Mouse (Mus musculus) forebrain, embryonic 16.5 days (tissue): ENCODE data around the gene Kat7. TPM values are rescaled to one million over a fixed set of nuclear protein-coding genes. Genes with fewer than 3 reads are reported as not detected.

Experiments used
- ATAC-seq: fragments of 200-750 bp; cut with Nextera tagmentation; 2 replicates; pipeline ENCODE4 v1.8.0; 2017; ENCODE audit warnings: mild to moderate bottlenecking, moderate library complexity
- H3K27ac ChIP-seq: fragments of 300-500 bp; sonication (generic); 2 replicates; pipeline ENCODE4 v1.5.1; 2014; ENCODE audit warnings: low read length, control low read depth
- H3K27me3 ChIP-seq: fragments of 300-500 bp; sonication (generic); replicated peaks from 2 replicates; pipeline ENCODE4 v1.6.1; 2014; ENCODE audit warnings: low read length; ENCODE audit not compliant: control insufficient read depth, insufficient read depth
- H3K36me3 ChIP-seq: fragments of 300-500 bp; sonication (generic); 2 replicates; pipeline ENCODE4 v1.6.1; 2014; ENCODE audit not compliant: control insufficient read depth, insufficient read depth
- H3K4me1 ChIP-seq: fragments of 300-500 bp; sonication (generic); replicated peaks from 2 replicates; pipeline ENCODE4 v1.6.1; 2014; ENCODE audit warnings: low read length; ENCODE audit not compliant: control insufficient read depth, insufficient read depth
- H3K4me2 ChIP-seq: fragments of 300-500 bp; sonication (generic); 2 replicates; pipeline ENCODE4 v1.6.1; 2014; ENCODE audit warnings: mild to moderate bottlenecking, low read length, control low read depth
- H3K4me3 ChIP-seq: fragments of 300-500 bp; sonication (generic); replicated peaks from 2 replicates; pipeline ENCODE4 v1.5.1; 2014; ENCODE audit warnings: mild to moderate bottlenecking, low read length, control low read depth
- H3K9ac ChIP-seq: fragments of 300-500 bp; sonication (generic); replicated peaks from 2 replicates; pipeline ENCODE4 v1.6.1; 2014; ENCODE audit warnings: low read depth, low read length, control low read depth
- H3K9me3 ChIP-seq: fragments of 300-500 bp; sonication (generic); 2 replicates; pipeline ENCODE4 v1.6.1; 2016; ENCODE audit warnings: low read length; ENCODE audit not compliant: control insufficient read depth
- WGBS: fragments of 180-500 bp; shearing (Covaris S2); extraction: QIAGEN DNeasy Blood & Tissue Kit; methylation state at CpG from one replicate; pipeline ENCODE4 v1.1.7; 2014; 5-methylcytosine and 5-hydroxymethylcytosine counted together
- polyA plus RNA-seq: library from polyadenylated mRNA; unstranded; fragments of >200 nt; fragmentation: Nextera tagmentation; extraction: Ambion mirVana; gene quantifications from 2 replicates; pipeline ENCODE4 v1.2.1, GENCODE M21; 2015

The Kat7 gene
- polyA plus RNA-seq, 1 experiment from 2014 or later: 73.6 TPM

DNA sequence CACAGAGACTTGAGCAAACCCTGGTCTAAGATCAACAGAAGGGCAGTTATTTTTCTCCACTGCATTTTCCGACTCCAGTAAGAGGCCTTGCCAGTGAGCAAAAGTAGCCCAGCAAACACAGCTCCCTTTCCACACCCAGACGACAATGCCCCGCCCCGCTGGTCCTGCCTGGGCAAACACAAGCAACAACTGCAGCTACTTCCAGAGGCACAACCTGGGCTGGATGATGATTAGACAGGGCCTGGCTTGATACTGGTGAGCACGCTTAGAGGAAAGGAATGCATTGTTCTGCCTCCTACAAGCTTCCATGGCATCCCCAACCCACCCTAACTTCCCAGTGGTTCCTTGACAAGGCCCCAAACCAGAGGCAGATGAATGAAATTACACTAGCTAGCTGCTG is 36.4 kb downstream of the Kat7 start:
- Histone ChIP-seq H3K27me3 (no peaks in the 10 kb centered on the region), H3K36me3 (peaks cover 48% of the 10 kb centered on the region), H3K4me2 (no peak overlapping the region), H3K4me3 (no peak overlapping the region), H3K4me1 (no peaks in the 10 kb centered on the region), H3K9me3 (no peaks in the 10 kb centered on the region), H3K9ac (no peak overlapping the region), H3K27ac (no peak overlapping the region)
- ATAC-seq: no peak
- 90% methylated on average over 5 of the region's 5 CpGs for WGBS

DNA sequence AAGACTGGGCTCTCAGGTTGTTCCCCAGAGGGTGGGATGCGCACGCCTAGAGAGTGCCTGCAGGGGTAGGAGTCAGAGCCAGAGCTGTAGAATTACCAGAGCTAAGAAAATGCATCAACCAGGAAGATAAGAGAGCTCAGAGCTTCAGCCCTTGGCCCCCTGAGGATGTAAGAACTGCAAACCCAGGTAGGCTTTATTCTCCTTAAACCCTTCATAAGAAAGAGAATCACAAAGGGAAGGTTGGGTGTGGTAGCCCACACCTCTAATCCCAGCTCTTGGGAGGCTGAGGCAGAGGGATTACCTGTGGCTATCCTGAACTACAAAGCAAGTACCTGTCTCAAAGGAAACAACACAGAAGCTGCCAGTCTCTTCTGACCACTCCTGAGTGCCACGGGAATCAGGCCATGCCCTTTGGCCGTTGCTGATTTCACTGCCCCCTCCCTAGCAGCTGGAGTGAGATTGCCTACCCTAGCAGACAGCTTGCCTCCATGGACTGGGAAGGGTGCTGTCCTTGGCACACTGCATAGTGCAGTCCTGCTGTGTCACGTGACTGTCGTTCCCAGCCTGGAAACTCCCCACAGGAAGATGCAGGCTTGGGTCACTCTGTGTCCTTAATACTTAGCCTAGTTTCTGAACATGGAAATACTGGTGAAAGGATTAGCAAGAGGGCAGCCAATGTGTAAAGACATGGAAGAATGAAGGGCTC is 43.4 kb downstream of the Kat7 start:
- 42% methylated on average over 6 of the region's 6 CpGs for WGBS
- no peak overlapping the region for H3K4me2 ChIP-seq

DNA sequence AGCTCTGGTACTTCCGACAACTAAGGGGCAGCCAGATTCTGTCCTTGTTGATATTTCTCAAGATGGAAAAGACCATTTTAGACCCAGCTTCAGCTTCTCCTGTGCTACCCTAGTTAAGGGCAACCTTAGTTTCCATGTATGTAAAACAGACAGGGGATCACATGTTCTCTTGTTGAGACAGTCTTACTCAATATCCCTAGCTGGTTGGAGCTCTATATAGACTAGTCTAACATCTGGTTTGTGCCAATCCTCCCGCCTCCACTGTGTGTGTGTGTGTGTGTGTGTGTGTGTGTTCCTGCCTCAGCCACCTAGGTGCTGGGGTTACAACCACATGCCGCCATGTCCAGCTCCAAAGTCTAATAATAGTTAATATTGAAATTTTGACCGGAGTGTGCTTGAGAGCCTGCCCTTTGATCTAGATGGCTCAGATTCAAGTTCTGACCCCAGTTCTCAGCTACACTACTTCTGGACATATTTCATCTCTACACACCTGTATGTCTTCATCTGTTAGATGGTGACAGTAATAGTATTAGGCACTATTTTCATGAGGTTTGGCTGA is 45.5 kb downstream of the Kat7 start:
- Histone ChIP-seq H3K36me3 (no peaks in the 10 kb centered on the region; the same call in 1 of the 2 replicates), H3K27ac (no peak overlapping the region), H3K9me3 (no peaks in the 10 kb centered on the region), H3K27me3 (no peaks in the 10 kb centered on the region), H3K4me1 (peaks cover 6% of the 10 kb centered on the region), H3K9ac (no peak overlapping the region), H3K4me2 (no peak overlapping the region), H3K4me3 (no peak overlapping the region)
- 64% methylated on average over 4 of the region's 4 CpGs for WGBS
- ATAC-seq: no peak

More for the DNA sequence above, 43.4 kb downstream of the Kat7 start:
- Histone ChIP-seq H3K4me1 (peaks cover 6% of the 10 kb centered on the region), H3K27me3 (no peaks in the 10 kb centered on the region), H3K9me3 (no peaks in the 10 kb centered on the region), H3K4me3 (no peak overlapping the region), H3K36me3 (peaks cover 8% of the 10 kb centered on the region), H3K9ac (no peak overlapping the region), H3K27ac (no peak overlapping the region)
- no peak for ATAC-seq

DNA sequence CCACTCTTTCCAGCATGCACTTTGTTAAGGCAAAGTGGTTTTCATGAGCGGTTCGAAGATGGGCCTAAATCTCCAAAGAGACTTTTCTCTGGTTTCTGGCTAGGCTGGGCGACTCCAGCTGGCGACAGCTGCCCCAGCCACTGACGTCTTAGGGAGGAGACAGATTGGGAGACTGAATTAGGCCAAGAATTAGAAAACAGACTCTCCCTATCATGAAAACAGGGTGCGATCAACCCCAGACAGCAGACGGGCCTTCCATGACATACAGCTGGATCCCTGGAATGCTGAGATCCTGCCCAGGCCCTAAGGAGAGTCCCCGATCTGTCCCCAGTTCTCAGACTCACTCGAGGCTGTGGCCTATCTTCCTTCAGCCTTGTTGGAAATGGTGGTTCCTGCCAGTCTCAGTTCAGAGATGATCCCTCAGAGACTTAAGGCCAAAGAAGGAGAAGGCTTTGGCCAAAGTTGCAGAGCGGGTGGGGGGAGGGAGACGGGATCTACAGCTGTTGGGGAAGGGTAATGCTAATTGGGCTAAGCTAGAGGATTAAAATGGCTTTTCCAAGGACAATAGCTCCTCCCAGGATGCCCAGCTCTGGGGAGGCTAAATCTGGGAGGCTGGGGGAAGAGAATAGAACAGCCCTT is 46.1 kb downstream of the Kat7 start:
- H3K4me2 ChIP-seq: no peak overlapping the region
- no peaks in the 10 kb centered on the region for H3K27me3 ChIP-seq
- no peaks in the 10 kb centered on the region; the same call in 1 of the 2 replicates for H3K36me3 ChIP-seq
- no peak for ATAC-seq
- H3K9me3 ChIP-seq: no peaks in the 10 kb centered on the region
- no peak overlapping the region for H3K4me3 ChIP-seq
- no peak overlapping the region for H3K27ac ChIP-seq
- no peak overlapping the region for H3K9ac ChIP-seq
- 8% methylated on average over 11 of the region's 11 CpGs for WGBS
- peaks cover 11% of the 10 kb centered on the region for H3K4me1 ChIP-seq

DNA sequence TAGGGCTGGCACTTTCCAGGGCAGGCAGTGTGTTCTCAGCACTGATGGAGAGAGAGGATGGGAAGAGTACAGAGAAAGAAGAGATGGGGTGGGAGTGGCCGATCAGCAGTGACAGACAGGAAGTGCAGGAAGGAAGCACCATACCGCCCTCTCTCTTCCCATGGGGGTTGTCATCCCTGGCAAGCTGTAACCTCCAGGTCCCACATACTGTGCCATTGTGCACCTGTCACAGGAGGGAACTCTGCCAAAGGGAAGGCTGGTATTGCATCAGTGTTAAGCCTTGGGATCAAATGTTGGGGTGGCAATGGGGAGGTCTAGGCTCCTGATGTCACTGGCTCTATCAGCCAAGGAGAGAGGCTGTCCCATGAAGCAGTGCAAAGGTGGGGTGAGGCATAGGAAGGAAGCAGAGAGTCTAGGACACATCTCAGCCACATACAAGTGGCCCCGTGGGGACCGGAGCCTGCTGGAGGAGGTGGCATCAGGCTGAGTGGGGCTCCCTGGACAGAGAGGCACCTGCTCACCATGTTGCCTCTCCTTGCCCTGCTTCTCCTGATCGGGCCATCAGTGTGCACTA is 48.8 kb downstream of the Kat7 start, which contains the start of gene Tac4:
Gene Tac4, plus strand, starts transcription at position 352 of the 574 bp plus-strand sequence.
- Histone ChIP-seq H3K9me3 (no peaks in the 10 kb centered on the region), H3K27ac (no peak within 1 kb of the TSS), H3K9ac (no peak within 1 kb of the TSS), H3K4me3 (no peak within 1 kb of the TSS), H3K4me2 (no peak within 1 kb of the TSS), H3K27me3 (no peaks in the 10 kb centered on the region), H3K36me3 (no peaks in the 10 kb centered on the region), H3K4me1 (peaks cover 18% of the 10 kb centered on the region)
- 72% methylated on average over 5 of the region's 5 CpGs for WGBS
- ATAC-seq: no peak

DNA sequence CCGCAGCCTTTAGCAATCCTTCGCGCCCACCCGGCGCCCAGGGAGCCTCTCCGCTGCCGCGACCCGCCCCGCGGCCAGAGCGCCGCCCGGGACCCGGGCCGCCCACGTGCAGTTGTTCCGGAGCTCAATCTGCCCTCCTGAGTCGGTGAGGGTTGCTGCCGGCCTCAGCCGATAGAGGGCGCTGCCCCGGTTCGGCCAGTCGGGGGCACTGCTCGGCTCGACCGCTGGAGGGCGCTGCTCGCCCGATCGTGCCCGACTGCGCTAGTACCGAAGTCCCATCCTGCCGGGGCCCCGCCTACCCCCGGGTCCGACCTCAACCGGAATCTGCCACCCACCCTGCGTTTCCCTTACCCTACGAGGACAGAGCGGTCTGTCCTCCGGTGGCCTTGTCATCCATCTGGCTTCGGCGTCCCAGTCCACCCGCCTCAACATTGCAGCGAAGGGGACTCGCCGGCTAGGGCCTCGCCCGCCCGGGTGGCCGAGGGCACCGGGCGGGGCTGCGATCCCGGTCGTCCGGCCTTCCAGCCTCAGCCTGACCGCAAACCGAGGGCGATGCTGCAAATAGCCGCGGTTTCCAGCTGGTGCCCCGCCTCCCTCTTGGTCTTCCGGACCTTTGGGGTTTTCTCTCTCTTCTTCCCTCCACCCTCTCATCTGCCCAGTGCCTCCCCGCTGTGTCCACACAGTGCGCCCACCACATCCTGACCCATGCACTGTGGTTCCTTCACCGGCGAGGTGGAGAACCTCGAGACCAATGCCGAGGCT is 50.8 kb downstream of the Kat7 start:
- no peaks in the 10 kb centered on the region for H3K9me3 ChIP-seq
- under 1% methylated on average over 73 of the region's 73 CpGs for WGBS
- peak overlapping the region; percentile 74 for H3K9ac ChIP-seq
- H3K4me2 ChIP-seq: peak overlapping the region; percentile 92
- no peak overlapping the region for H3K27ac ChIP-seq
- H3K36me3 ChIP-seq: no peaks in the 10 kb centered on the region
- H3K4me1 ChIP-seq: peaks cover 18% of the 10 kb centered on the region
- peak overlapping the region; percentile 54 for H3K4me3 ChIP-seq
- peak; percentile 70 for ATAC-seq
- H3K27me3 ChIP-seq: no peaks in the 10 kb centered on the region

DNA sequence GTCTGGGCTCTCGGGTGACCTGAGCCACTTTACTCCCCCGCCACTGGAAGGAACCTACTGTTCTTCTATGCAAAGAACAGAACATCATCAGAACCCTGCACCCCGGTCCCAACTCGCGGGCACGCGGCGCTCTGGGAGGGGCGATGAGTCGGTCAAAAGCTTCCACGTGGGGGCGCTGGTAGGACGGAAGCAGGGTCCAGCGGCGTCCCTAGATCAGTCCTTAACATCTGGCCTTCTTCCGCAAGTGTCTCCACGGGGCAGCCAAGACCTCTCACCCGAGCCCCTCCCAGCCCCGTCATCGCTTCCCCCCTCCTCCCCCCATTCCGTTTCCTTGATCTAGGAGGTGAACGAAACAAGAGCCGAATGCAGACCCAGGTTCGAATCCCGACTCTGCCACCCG is 51.6 kb downstream of the Kat7 start:
- Histone ChIP-seq H3K4me1 (peaks cover 11% of the 10 kb centered on the region), H3K27me3 (no peaks in the 10 kb centered on the region), H3K9me3 (no peaks in the 10 kb centered on the region), H3K36me3 (no peaks in the 10 kb centered on the region), H3K4me3 (peak overlapping the region; percentile 54), H3K4me2 (peak overlapping the region; percentile 92), H3K9ac (peak overlapping the region; percentile 74), H3K27ac (no peak overlapping the region)
- WGBS: under 1% methylated on average over 26 of the region's 26 CpGs
- ATAC-seq: peak; percentile 39; the same call in 1 of the 2 replicates

DNA sequence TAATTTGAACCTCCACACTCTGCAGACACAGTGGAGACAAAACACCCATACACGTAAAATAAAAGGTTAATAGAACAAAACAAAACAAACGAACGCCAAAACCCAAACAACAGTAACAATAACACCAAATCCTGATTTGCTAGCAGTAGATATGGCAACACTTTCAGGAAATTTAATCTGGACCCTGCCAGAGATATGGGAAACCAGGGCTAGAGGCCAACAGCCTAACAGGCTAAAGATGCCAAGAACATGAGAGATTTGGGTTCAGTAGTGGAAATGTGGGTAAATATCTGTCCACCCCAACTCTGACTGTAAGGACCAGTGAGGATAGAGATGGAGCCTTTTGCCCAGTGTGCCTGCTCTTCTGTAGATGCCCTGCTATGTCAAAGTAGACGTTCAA is 52.1 kb downstream of the Kat7 start:
- Histone ChIP-seq H3K4me1 (peaks cover 11% of the 10 kb centered on the region), H3K9me3 (no peaks in the 10 kb centered on the region), H3K4me3 (no peak overlapping the region), H3K27ac (no peak overlapping the region), H3K27me3 (no peaks in the 10 kb centered on the region), H3K9ac (no peak overlapping the region), H3K4me2 (no peak overlapping the region), H3K36me3 (no peaks in the 10 kb centered on the region)
- no peak for ATAC-seq
- 62% methylated on average over 4 of the region's 4 CpGs for WGBS

DNA sequence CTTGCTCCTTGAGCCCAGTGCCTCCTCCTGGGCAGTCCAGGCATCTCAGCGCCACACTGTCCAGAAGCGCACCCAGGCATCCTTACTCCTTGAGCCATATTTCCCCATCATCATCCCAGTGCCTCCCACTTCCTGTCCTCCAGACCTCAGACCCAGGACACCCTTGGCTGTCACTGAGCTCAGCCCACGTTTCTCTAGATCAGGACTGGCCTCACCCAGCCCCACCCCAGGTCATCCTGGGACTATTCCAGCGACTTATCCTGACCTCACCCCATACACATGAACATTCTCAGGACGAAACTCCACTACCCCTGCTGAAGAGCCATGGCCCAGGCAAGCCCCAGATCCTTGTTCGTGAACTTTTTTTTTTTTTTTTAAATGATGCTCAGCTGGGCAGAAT is 54.3 kb downstream of the Kat7 start:
- H3K4me1 ChIP-seq: peaks cover 11% of the 10 kb centered on the region
- H3K9ac ChIP-seq: no peak overlapping the region
- no peaks in the 10 kb centered on the region for H3K9me3 ChIP-seq
- no peak overlapping the region for H3K27ac ChIP-seq
- no peaks in the 10 kb centered on the region for H3K36me3 ChIP-seq
- H3K27me3 ChIP-seq: no peaks in the 10 kb centered on the region
- WGBS: 81% methylated on average over 6 of the region's 6 CpGs
- no peak overlapping the region for H3K4me3 ChIP-seq
- ATAC-seq: no peak
- no peak overlapping the region for H3K4me2 ChIP-seq
